Mouse (Mus musculus): ENCODE results near the gene Zmiz1. TPM values are rescaled to one million over a fixed set of nuclear protein-coding genes. Genes with fewer than 3 reads are reported as not detected.

Gene Zmiz1
- total RNA-seq, 2 experiments from 2014 or later = 115 to 128 TPM

DNA sequence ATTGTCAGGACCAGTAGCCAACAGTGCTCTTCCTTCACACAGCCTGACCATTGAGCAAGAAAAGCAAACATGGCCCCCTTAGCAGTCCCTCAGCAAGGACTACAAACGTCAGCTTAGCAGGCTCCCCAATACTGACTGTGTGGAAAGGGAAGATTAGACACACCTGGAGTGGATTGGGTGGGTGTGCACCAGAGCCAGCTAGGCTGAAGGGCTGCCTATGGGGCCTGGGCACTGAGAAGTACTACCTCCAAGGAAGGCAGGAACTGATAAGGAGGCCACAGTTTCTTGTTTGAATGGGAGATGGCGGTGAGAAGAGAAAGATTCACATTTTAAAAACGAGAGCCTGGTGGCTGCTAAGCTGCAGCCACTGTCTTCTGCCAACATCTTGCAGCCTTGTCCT lies 208.6 kb downstream of the Zmiz1 start:
- peak in 1 of 2 experiments; percentile 14 for DNase-seq (ENCODE audit: low spot score in 2 of 2)

DNA sequence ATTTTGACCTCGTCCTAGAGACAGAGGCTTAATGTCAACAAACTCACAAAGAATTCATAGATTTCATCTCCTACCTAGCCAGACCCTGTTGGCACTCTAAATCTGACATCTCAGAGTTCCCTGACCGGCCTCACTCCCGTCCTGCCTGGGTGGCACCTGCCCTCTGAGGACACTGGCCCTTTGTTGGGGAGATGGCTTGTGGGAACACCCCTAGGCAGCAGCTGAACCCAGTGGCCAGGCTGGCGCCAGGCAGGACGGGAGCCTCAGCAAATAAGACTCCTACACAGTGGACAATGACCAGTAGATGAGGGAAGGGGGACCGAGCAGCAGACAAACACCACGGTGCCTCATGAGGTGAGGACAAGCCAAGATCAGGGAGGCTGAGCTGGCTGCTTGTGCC lies 220.6 kb downstream of the Zmiz1 start:
- peak in 1 of 2 experiments; percentile 10 for DNase-seq (ENCODE audit: low spot score in 2 of 2)

DNA sequence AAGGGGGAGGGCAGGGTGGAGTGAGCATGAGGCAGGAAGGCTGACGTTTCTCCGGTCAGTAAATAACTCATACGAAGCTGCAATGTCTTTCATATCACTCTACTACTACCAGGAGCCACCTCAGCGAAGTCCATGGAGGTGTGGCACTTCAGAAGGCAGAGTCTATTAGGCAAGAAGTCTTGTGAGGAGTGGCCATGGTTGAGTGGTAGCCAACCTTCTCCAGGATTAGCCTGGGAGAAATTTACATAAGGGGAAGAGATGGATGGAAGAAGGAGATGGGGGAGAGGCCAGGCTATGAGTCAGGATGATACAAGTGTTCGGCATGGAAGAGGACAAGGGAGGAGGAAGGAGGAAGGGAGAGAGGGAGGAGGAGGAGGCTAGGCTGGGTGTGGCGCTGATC lies 223.0 kb downstream of the Zmiz1 start:
- no peak for DNase-seq (ENCODE audit: low spot score in 2 of 2)

DNA sequence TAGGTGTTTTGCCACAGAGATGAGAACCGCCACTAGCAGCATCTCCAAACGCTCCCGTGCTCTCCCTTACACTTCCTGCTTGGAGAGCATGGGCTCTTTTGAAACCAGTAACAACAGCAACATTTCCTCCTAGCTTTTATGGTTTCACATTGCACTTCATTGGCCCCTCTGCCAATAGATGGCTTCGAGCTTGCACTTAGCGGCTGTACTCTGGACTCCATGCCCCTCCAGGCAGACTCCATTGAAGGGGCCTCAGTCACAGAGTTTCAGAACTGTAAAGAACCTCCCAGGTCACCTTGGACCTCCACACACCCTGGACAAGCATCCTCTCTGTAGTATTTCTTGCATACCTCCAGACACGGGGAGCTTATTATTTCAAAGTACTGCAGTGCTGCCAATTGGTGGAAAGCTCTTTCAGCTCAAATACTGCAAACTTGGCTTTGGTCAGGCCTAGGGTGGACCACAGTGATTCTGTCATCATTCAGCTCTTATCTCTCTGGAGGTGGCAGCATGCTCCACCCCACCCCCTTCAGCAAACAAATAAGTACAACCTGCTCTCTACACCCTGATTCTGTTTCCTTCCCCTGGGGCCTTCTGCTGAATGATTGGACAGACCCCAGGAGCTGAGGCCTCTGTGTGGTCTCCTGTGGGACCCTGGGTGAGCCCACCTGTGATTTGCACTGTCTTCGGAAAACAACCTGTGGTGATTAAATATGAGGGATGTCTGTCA lies 227.4 kb downstream of the Zmiz1 start:
- no peak for DNase-seq (ENCODE audit: low spot score in 2 of 2)

DNA sequence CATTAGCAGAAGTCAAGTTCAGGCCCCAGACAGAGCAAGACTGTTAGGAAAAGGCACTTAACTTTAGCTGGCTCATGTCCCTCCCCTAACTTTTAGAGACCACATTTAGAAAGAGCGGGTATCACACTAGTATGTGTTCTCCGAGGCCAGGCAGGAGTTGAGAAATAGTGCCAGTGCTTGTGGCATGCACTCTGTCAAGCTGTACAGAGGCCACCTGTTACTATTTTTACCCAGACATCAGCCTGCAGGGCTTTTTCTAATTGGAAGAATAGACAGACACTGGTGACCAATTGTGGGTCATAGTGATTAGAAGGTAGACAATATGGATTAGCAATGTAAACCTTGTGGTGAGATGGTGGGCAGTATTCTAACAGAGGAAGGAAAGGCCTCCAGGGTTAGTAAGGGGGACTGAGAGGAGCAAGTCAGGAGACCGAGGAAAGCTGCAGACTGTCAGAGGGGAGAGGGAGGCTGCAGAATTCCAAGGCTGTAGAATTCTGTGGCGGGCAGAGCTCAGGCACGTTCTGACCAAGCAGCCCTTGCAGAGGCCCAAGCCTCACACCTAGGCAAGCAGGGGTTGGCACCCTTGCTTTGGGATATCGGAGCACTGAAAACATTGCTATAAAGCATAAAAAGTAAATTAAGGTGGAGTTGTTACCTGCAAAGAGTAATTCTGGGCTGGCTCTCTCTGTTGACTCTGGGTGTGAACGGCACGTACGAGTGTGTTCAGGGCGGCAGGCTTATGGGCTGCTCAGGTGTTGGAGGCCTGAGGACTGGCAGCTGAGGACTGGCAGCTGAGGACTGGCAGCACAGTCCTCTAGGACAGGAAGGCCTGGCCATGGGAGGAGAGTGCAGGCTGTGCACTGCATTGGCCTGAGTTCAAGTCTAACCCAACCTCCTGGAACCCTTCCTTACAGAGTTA lies 228.3 kb downstream of the Zmiz1 start:
- no peak for DNase-seq (ENCODE audit: low spot score in 2 of 2)

DNA sequence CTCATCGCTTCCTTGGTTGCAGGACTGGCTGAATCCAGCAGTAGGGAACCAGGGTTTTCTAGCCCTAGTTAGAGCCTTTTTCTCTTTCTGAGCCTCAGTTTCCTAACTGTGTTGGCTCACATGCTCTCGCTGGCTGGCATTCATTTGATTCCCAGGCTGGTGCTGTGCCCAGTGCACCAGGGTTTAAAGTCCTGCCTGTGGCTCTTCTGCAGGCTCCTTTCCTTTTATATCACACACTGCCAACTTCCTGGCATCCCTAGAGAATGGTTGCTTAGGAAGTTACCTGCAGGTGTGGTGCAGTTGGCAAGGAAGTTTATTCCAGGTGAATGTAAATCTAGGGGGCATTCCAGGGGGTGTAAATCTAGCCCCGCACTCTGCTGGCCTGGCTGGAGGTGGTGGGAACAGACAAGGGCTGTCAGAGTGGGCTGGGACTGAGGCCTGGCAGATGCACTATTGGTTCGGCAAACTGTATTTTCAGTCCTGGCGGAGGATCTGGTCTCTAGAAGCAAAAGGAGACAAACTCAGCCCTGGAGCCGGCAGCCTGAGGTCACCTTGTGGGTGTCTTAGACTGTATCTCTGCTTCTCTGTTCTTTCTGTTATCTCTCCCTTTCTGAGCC lies 234.4 kb downstream of the Zmiz1 start:
- DNase-seq (ENCODE audit: low spot score in 2 of 2) = no peak

DNA sequence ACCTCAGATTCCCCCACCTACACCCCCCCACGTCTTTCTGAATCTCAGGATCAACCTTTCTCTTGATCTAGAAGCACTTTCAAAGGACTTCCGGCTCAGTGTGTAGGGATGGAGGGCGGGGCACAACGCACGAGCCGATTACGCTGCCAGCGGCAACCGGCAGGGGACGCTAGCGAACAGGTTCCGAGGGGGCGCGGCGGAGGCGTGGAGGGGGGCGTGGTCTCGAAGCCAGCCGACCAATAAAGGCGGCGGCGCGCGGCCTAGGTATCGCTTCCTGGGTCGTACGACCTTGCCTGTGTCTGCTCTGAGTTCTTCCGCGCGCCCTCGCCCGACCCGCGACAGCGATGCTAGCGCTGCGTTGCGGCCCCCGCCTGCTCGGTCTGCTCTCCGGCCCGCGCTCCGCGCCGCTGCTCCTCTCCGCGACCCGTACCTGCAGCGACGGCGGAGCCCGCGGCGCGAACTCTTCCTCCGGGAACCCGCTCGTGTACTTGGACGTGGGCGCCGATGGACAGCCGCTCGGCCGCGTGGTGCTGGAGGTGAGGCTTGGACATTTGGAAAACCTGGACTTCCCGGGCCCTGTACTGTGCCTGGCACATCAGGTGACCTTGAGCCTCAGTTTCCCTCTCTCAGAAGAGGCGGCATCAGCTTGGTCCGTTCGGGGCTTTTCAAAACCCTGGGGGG lies 235.0 kb downstream of the Zmiz1 start, which contains the start of gene Ppif:
Ppif (plus strand) TSS at position 267 of the 681 bp plus-strand sequence.
- DNase-seq (ENCODE audit: low spot score in 2 of 2) = peak; percentile 99

DNA sequence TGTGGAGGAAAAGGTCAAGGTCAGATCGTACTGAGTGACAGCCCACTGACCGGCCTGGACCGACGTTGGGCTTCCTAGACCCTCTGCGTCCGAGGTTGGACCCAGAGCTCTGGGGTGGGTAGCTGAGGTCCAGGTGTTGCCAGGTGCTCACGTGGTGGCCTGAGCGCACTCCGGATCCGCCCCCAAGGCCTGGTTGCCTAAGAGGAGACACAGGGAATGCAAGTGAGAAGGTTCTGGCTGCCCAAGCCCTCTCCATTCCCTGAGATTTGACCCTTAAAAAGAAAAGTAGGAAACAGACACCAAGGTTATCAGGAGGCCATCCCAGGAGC lies 235.5 kb downstream of the Zmiz1 start:
- no peak for DNase-seq (ENCODE audit: low spot score in 2 of 2)

DNA sequence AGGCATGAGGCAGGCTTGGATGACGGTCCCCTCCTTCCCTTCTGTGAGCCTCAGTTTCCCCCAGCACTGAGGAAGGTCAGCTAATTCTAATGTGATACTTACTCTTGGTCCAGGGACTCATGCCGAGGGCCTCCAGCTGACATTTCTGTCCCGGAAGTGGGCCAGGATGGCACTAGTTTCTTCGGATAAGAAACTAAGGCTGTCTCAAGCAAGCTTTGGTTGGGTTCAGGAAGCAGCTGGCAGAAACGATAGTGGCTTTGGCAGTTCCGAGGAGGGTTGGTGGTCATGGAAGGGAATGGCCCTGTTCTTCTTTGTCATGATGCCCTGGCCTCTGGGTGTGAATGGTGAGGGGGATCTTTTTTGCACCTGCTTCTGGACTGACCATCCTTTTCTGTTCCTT lies 236.1 kb downstream of the Zmiz1 start:
- no peak for DNase-seq (ENCODE audit: low spot score in 2 of 2)

DNA sequence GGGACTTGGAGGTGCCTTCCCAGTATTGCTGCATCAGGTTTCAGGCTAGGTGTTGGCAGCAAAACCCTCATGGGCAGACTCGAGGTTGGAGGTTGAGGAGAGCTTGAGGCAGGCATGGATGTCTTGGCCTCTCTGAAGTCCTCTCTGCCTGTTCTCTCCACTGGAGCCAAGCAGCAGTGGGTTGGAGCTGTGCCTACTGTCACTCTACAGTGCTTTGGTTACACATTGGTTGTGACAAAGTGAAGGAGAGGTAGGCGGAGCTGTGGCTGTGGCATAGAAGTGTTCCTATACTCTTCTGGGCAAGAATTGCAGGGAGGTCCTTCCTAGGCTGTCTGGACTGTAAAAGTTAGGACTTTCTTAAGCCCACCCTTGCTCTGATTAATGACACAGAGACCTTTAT lies 237.4 kb downstream of the Zmiz1 start:
- DNase-seq (ENCODE audit: low spot score in 2 of 2) = no peak

DNA sequence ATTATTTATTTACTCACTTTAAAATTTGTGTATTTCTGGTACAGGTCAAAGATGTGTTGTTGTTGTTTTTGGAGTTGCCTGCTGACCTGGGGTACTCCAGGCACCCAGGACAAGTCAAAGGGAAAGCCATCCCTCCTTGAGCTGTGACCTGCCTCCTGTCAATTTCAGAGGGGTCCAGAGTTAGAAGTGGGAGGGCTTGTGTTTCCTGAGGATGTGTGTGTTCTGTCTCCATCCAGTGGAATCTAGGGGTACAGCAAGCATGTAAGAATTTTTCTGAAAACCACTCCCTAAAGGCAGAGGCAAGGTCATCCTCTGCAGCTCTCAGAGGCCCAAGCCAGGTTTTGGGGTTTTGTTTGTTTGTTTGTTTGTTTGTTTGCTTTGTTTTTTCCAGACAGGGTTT lies 243.0 kb downstream of the Zmiz1 start:
- peak; percentile 43 to 61 for DNase-seq (ENCODE audit: low spot score in 2 of 2)

DNA sequence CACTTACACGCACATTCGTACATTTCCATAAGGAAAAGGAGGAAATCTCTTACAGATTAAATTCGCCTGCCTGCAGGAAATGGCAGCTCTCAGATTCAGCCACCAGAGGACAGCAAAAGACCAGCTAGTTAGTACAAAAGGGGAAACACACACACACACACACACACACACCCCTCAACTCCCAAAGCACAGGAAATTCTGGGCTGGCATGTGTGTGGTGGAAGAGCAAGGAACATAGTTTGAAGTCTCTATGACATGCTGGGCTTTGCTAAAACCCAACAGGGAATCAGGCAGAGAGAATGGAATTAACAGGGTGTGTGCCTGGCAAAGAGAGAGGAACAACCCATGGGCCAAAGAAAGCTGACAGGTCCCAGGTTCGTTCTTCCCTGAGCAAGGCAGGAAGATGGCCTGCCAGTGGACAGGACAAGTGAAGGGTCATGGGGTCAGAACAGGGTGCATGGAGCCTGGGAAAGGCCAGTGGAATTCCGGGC lies 248.8 kb downstream of the Zmiz1 start:
- DNase-seq (ENCODE audit: low spot score in 2 of 2) = peak; percentile 76 to 79

DNA sequence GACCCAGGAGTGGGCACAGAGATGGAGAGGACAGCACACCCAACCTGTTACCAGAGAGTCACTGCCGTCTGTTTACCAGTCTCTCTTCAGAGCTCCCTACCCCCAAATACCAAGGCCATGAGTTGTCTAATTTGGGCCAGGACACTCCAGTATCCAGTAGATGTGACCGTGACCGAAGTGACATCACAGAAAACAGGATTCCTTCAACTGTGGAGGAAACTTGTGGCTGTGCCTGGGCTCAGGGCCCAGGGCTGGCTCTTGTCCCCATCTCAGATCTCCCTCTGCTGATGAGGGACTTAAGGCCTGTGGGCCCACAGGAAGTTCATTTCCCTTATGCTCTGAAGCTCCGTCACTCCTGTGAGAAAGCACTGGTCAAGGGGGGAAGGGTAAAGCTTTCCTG lies 249.5 kb downstream of the Zmiz1 start:
- no peak for DNase-seq (ENCODE audit: low spot score in 2 of 2)

DNA sequence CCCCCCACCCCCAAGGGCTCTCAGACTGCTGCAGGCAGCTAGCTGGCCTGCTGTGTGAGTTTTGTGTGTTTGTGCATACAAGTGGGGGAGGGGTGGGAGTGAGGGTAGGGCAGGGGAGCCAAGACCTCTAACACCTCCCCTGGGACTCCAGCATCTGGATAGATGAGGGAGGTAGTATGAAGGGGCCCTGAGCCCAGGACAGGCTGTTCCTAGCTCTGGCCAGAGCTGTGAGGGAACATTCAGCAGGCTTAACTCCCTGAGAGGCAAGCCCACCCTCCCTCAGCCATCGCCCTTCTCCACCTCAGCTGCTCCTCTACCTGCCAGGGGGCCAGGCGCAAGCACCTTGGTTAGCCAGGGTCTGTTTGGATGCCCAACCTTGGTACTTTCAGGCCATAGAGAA lies 249.9 kb downstream of the Zmiz1 start:
- DNase-seq (ENCODE audit: low spot score in 2 of 2) = no peak

DNA sequence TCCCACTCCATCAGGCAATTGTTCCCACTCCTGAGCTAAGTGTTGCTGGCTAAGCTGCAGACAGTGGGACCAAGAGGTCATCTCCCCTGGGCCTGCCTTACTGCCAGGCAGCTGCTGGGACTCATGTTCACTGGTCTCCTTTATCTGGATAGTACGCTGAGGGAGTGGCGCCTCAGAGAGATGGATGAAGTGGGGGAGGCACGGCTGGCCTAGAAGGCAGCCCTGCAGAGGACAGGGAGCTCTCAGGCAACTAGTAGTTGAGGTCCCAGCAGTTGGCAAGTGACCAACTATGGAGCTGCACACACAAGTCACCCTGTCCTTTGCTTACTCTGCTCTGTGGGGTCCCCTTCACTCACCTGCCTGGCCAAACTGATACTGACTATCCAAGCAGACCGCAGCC lies 251.1 kb downstream of the Zmiz1 start:
- DNase-seq (ENCODE audit: low spot score in 2 of 2) = no peak

DNA sequence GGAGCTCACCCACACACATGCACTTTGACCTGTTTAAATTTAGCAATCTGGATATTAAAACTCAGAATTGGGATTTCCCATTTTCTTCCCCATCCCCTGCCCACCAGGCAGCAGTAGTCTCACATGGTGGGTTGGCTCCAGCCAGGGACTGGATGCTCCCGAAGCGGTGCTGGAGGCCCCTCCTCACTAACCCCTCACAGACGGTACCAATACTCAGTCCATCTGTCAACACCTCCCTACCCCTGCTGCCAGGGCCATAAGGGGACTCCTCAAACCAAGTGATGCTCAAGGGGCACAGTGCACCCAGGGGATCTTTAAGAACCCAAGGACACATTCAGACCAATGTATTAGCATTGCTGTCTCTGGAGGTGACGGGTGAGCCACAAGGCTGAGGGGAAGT lies 251.7 kb downstream of the Zmiz1 start:
- no peak for DNase-seq (ENCODE audit: low spot score in 2 of 2)

DNA sequence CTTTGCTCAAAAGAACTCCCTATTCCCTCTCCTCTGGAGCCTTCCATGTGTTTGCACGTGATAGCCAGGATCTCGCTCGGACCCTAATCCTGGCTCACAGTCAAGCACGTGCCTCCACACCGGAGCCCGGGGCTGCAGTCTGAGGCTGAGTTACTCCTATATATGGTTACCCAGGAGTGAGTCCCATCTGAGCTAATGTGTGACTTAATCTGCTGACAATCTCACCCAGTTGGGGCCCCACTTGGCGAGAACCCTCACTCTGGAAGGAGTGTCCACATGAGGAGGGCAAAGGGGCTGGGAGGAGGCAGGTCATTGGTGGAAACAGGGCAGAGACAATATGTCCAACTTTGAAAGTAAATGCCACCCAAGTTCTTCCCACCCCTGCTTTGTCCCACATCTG lies 252.2 kb downstream of the Zmiz1 start:
- no peak for DNase-seq (ENCODE audit: low spot score in 2 of 2)

DNA sequence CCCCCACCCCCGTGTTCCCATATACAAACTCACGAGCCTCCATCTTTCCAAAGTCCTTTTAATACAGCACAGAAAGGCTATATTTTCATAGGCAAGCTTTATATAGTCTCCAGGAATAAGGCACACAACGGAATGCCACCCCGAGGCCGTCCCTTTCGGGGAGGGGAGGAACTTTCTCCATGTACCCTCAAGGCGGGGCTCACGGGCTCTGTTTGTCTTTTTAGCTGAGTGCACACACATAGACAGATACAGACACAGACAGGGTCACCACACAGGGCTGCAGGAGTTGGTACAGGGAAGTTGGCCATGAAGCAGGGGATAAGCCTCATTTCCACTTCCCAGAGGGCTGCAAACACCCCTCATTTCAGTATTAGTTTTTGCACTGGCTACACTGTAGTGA lies 252.6 kb downstream of the Zmiz1 start:
- no peak for DNase-seq (ENCODE audit: low spot score in 2 of 2)

DNA sequence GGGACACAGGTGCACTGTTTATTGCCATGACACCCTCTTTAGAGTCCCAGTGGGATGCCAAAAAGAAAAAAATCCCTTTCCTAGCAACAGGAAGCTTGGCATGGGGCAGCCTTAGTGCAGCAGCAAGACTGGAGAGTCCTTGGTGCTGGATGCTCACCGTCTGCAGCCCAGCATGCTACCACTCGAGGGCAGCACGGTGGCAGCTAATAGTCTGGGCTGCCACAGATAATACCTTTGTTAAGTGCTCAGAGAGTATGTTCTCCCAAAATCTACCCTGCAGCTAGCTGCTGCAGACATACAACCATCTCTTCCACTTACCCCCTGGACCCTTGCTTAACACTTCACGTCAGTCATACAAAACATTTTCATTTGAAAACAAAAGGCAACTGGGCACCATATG lies 254.5 kb downstream of the Zmiz1 start:
- DNase-seq (ENCODE audit: low spot score in 2 of 2) = peak; percentile 54 to 68

Measured in layer of hippocampus, postnatal 10 days (tissue).